Comparison of ENCODE assay signal across 11 mouse cellular contexts in genomic region chr12:112762018-112762417, GRCm38 (mm10). TPM values are rescaled to one million over a fixed set of nuclear protein-coding genes. Genes with fewer than 3 reads are reported as not detected.
DNase-seq lines count a peak whose midpoint lies in the region; ATAC-seq and TF ChIP-seq lines count a peak whose summit lies in the region.
"Had no signal": no experiment of that assay in that cellular context is flagged by ENCODE, and none has a peak within 500 bp of the region (broad histone marks: within the 10 kb centered on the region; RNA-seq: fewer than 3 reads in every experiment).

No protein-coding gene starts in this region.

- H3K9me3 ChIP-seq in MEL (replicated peaks; ENCODE audit: insufficient read depth, low read length): no peaks in the 10 kb centered on the region
- H3K9me3 ChIP-seq: neural tube, embryonic 13.5 days had no signal

- H3K4me3 ChIP-seq in MEL (ENCODE audit: control insufficient read depth in 1 of 2, insufficient read depth in 1 of 2, low read depth in 2 of 2, low read length in 2 of 2): no peak overlapping the region
- H3K4me3 ChIP-seq: limb, embryonic 13.5 days; neural tube, embryonic 13.5 days had no signal

- no peak overlapping the region for H3K27ac ChIP-seq in MEL (ENCODE audit: control insufficient read depth, low read depth, low read length)
- H3K27ac ChIP-seq: limb, embryonic 13.5 days; neural tube, embryonic 13.5 days had no signal

- TF ChIP-seq EP300 in MEL (IDR thresholded peaks at IDR 0.05; ENCODE audit: low read depth in 1 of 2, low read length in 2 of 2): no peak

- peaks cover 3 to 7% of the 10 kb centered on the region in 2 experiments; a peak in 3 of 4 replicates for H3K27me3 ChIP-seq in MEL (ENCODE audit: control insufficient read depth in 1 of 2, insufficient read depth in 2 of 2, low read length in 2 of 2)
- H3K27me3 ChIP-seq: limb, embryonic 13.5 days; neural tube, embryonic 13.5 days had no signal

- peak; percentile 79 to 86 for ATAC-seq in hematopoietic stem cell, adult 5-6 weeks (replicated peaks in 1 of 2; ENCODE audit: insufficient read depth in 1 of 2, low FRiP score in 2 of 2, low TSS enrichment in 1 of 2, low read depth in 1 of 2, poor library complexity in 2 of 2, severe bottlenecking in 2 of 2)

- H3K4me1 ChIP-seq in MEL (ENCODE audit: control insufficient read depth in 1 of 2, insufficient read depth in 2 of 2, low read length in 2 of 2): peaks cover 9 to 18% of the 10 kb centered on the region in 2 experiments; a peak in 3 of 4 replicates
- H3K4me1 ChIP-seq: limb, embryonic 13.5 days; neural tube, embryonic 13.5 days had no signal

- H3K79me2 ChIP-seq in MEL (ENCODE audit: control insufficient read depth, insufficient read depth, low read length, poor library complexity): no peaks in the 10 kb centered on the region

- H3K9ac ChIP-seq in MEL (ENCODE audit: control insufficient read depth, low read depth, low read length, poor library complexity, severe bottlenecking): no peak overlapping the region
- H3K9ac ChIP-seq: limb, embryonic 13.5 days; neural tube, embryonic 13.5 days had no signal

- no peak for TF ChIP-seq CTCF in MEL (IDR thresholded peaks at IDR 0.05 in 2 of 3, conservative IDR thresholded peaks at IDR 0.05 in 1 of 3; ENCODE audit: control insufficient read depth in 1 of 3, insufficient read depth in 1 of 3, low read depth in 2 of 3, low read length in 3 of 3, poor library complexity in 1 of 3, severe bottlenecking in 1 of 3)

- DNase-seq in layer of hippocampus, adult 11-12 months (ENCODE audit: low spot score): peak; percentile 42
- no peak for DNase-seq in layer of hippocampus, postnatal 14 days (ENCODE audit: low spot score in 2 of 2)
- peak; percentile 58 for DNase-seq in MEL (ENCODE audit: low read depth, low spot score)
- peak; percentile 65 to 71 for DNase-seq in monocyte, adult 2 months (ENCODE audit: low read depth in 1 of 2, low spot score in 2 of 2)
- DNase-seq in adipocyte (ENCODE audit: low spot score): no peak
- DNase-seq in neural tube, embryonic 10.5 days (ENCODE audit: extremely low spot score, low spot score): no peak
- no peak for DNase-seq in embryo, embryonic 9.5 days (ENCODE audit: extremely low spot score)
- DNase-seq: adrenal gland, adult 2 months had no signal

- H3K36me3 ChIP-seq in MEL (ENCODE audit: control insufficient read depth in 1 of 2, insufficient read depth in 2 of 2, low read length in 2 of 2): peaks cover 0 to 12% of the 10 kb centered on the region in 2 experiments; a peak in 2 of 4 replicates
- H3K36me3 ChIP-seq: limb, embryonic 13.5 days; neural tube, embryonic 13.5 days had no signal

- no peak for TF ChIP-seq RAD21 in MEL (IDR thresholded peaks at IDR 0.05; ENCODE audit: low read depth, low read length)

- TF ChIP-seq POLR2A in MEL (IDR thresholded peaks at IDR 0.05; ENCODE audit: control insufficient read depth in 1 of 2, insufficient read depth in 1 of 2, low read depth in 1 of 2, low read length in 2 of 2, poor library complexity in 1 of 2): no peak

TF ChIP-seq in MEL, 35 proteins besides CTCF, POLR2A, EP300 and RAD21:
- TF ChIP-seq ETS1 (IDR thresholded peaks at IDR 0.05; ENCODE audit: low read depth, low read length) (0 out of 2 replicates have a peak, but pooled peaks have one; percentile 18), CHD1 (IDR thresholded peaks at IDR 0.05; ENCODE audit: low read depth, low read length) (no peak), TAL1 (IDR thresholded peaks at IDR 0.05; ENCODE audit: low read length) (peak; percentile 49), TCF12 (IDR thresholded peaks at IDR 0.05; ENCODE audit: low read depth, low read length) (0 out of 2 replicates have a peak, but pooled peaks have one; percentile 13), POLR2AphosphoS5 (IDR thresholded peaks at IDR 0.05; ENCODE audit: borderline replicate concordance, low read depth, low read length) (no peak), KAT2A (conservative IDR thresholded peaks at IDR 0.05; ENCODE audit: low read depth, low read length) (no peak), MXI1 (IDR thresholded peaks at IDR 0.05; ENCODE audit: low read depth, low read length) (0 out of 2 replicates have a peak, but pooled peaks have one; percentile 16), RCOR1 (IDR thresholded peaks at IDR 0.05; ENCODE audit: low read depth, low read length) (peak; percentile 58)

RNA-seq across cellular contexts. Expression of gene Pld4, which starts 1.6 kb away (rescaled TPM):
- 10 to 100 TPM; 10.6 to 13.1 TPM for total RNA-seq in layer of hippocampus, postnatal 14 days (2021)
- total RNA-seq in MEL (2012; rRNA removed): 9.7 and 9.8 TPM in 2 replicates
- 10 to 100 TPM in 1 of 2 experiments, not detected in 1; 16.4 TPM for polyA plus RNA-seq in MEL (2012; ENCODE audit: insufficient read depth in 1 of 2, insufficient read length in 2 of 2, low read depth in 1 of 2, low replicate concordance in 2 of 2, missing spikeins in 1 of 2)
- 3.1 and 13.6 TPM in 2 replicates for total RNA-seq in hematopoietic stem cell, adult 5-6 weeks (2017)

RNA-seq across cellular contexts. Expression of gene Ahnak2, which starts 40.4 kb away (rescaled TPM):
- 1 to 10 TPM; 4.9 to 7.8 TPM for total RNA-seq in layer of hippocampus, postnatal 14 days (2021)
- total RNA-seq in MEL (2012; rRNA removed): 1.2 and 2.6 TPM in 2 replicates
- polyA plus RNA-seq in MEL (2012; ENCODE audit: insufficient read depth in 1 of 2, insufficient read length in 2 of 2, low read depth in 1 of 2, low replicate concordance in 2 of 2, missing spikeins in 1 of 2): 10 to 100 TPM in 1 of 2 experiments, not detected in 1; 11.4 TPM
- total RNA-seq in hematopoietic stem cell, adult 5-6 weeks (2017): 0.45 TPM in 1 of 2 replicates, not detected in the other

RNA-seq across cellular contexts. Expression of gene Cep170b, which starts 41.8 kb away (rescaled TPM):
- total RNA-seq in layer of hippocampus, postnatal 14 days (2021): 100 to 1,000 TPM; 178 to 193 TPM
- total RNA-seq in MEL (2012; rRNA removed): 40.0 and 49.7 TPM in 2 replicates
- 10 to 100 TPM in 1 of 2 experiments, not detected in 1; 64.0 TPM for polyA plus RNA-seq in MEL (2012; ENCODE audit: insufficient read depth in 1 of 2, insufficient read length in 2 of 2, low read depth in 1 of 2, low replicate concordance in 2 of 2, missing spikeins in 1 of 2)
- 7.3 and 7.4 TPM in 2 replicates for total RNA-seq in hematopoietic stem cell, adult 5-6 weeks (2017)

RNA-seq across cellular contexts. Expression of gene Clba1, which starts 46.7 kb away (rescaled TPM):
- total RNA-seq in layer of hippocampus, postnatal 14 days (2021): 10 to 100 TPM; 13.2 to 13.7 TPM
- total RNA-seq in MEL (2012; rRNA removed): 11.2 and 15.2 TPM in 2 replicates
- 10 to 100 TPM in 1 of 2 experiments, not detected in 1; 21.4 TPM for polyA plus RNA-seq in MEL (2012; ENCODE audit: insufficient read depth in 1 of 2, insufficient read length in 2 of 2, low read depth in 1 of 2, low replicate concordance in 2 of 2, missing spikeins in 1 of 2)
- total RNA-seq in hematopoietic stem cell, adult 5-6 weeks (2017): 0.75 and 2.0 TPM in 2 replicates

Comparison
In these comparisons a context has a peak if more than half of its experiments do, and no peak if none do; other contexts are left out.
1. DNase-seq: peak in layer of hippocampus, adult 11-12 months (single experiment), MEL (single experiment) and monocyte, adult 2 months (2 of 2); none in layer of hippocampus, postnatal 14 days (0 of 2), adipocyte (single experiment), neural tube, embryonic 10.5 days (single experiment) and embryo, embryonic 9.5 days (single experiment).